Mouse (Mus musculus) kidney, adult 2 months (tissue): Measurements from ENCODE around the gene Hist1h2bf.
"Not testable (repeated sequence)": the region's sequence is repeated elsewhere in the genome, so short reads cannot be mapped to it uniquely, and the experiment has no call there.

Experiments used
- CTCF ChIP-seq: fragments of 200-500 bp; conservative IDR thresholded peaks from 2 replicates; pipeline ENCODE4 v1.5.1; 2011; ENCODE audit warnings: low read depth, mild to moderate bottlenecking, control low read depth, low read length, moderate library complexity, mixed read lengths; ENCODE audit not compliant: insufficient read depth, insufficient read length
- POLR2A ChIP-seq: fragments of 200-500 bp; IDR thresholded peaks from one replicate; pipeline ENCODE4 v1.6.1; 2011; ENCODE audit warnings: low read depth, low read length, control low read depth

- not testable (repeated sequence) for TF ChIP-seq CTCF
- TF ChIP-seq POLR2A, result peak; percentile 98
These were observed 48.2 kb upstream of the Hist1h2bf start, which contains the start of gene Hist1h1e for GRCm38 (mm10) chr13:23622175-23622671.
